Mouse (Mus musculus) liver, adult 2 months (tissue): ENCODE measurements around the gene Golga7b. TPM values are rescaled to one million over a fixed set of nuclear protein-coding genes. Genes with fewer than 3 reads are reported as not detected.

Experiments used
- DNase-seq: peaks from one replicate; pipeline ENCODE4 v3.0.0-alpha.2; 2011; ENCODE audit warnings: low read depth, low spot score; ENCODE audit errors: extremely low read depth
- H3K27ac ChIP-seq: fragments of 200-500 bp; replicated peaks from 2 replicates; pipeline ENCODE4 v1.5.1; 2012; ENCODE audit warnings: low read depth, mild to moderate bottlenecking, control low read depth, inconsistent platforms, low read length; ENCODE audit not compliant: insufficient read depth
- H3K27me3 ChIP-seq: fragments of 200-500 bp; 2 replicates; pipeline ENCODE4 v1.6.1; 2012; ENCODE audit warnings: mild to moderate bottlenecking, moderate library complexity, low read length, inconsistent platforms; ENCODE audit not compliant: control insufficient read depth, insufficient read depth
- H3K36me3 ChIP-seq: fragments of 200-500 bp; 2 replicates; pipeline ENCODE4 v1.6.1; 2012; ENCODE audit warnings: low read length, inconsistent platforms; ENCODE audit not compliant: control insufficient read depth, insufficient read depth
- H3K4me1 ChIP-seq: fragments of 200-500 bp; 2 replicates; pipeline ENCODE4 v1.6.1; 2011; ENCODE audit warnings: low read length; ENCODE audit not compliant: control insufficient read depth, insufficient read depth
- H3K4me3 ChIP-seq: fragments of 200-500 bp; 2 replicates; pipeline ENCODE4 v1.5.1; 2011; ENCODE audit warnings: low read depth, mild to moderate bottlenecking, control low read depth, low read length, moderate library complexity; ENCODE audit not compliant: insufficient read depth
- H3K79me2 ChIP-seq: fragments of 200-500 bp; 2 replicates; pipeline ENCODE4 v1.6.1; 2012; ENCODE audit warnings: inconsistent platforms, mild to moderate bottlenecking, low read length, moderate library complexity; ENCODE audit not compliant: control insufficient read depth, insufficient read depth
- H3K9ac ChIP-seq: fragments of 200-500 bp; 2 replicates; pipeline ENCODE4 v1.6.1; 2012; ENCODE audit warnings: low read depth, mild to moderate bottlenecking, control low read depth, inconsistent platforms, low read length
- CTCF ChIP-seq: fragments of 200-500 bp; IDR thresholded peaks from 2 replicates; pipeline ENCODE4 v1.5.1; 2011; ENCODE audit warnings: low read depth, low read length, control low read depth
- POLR2A ChIP-seq: fragments of 200-500 bp; IDR thresholded peaks from 2 replicates; pipeline ENCODE4 v1.6.1; 2011; ENCODE audit warnings: low read length, control low read depth; ENCODE audit not compliant: insufficient read depth; ENCODE audit errors: extremely low read depth
- WGBS: fragments of 180-500 bp; shearing (Covaris S2); methylation state at CpG from one replicate; pipeline ENCODE4 v1.1.7; 2018; 5-methylcytosine and 5-hydroxymethylcytosine counted together
- polyA plus RNA-seq: library from polyadenylated mRNA; depleted of rRNA; stranded (reverse); fragments of >200 nt; gene quantifications from 2 replicates; pipeline ENCODE4 v1.2.3, GENCODE M21; 2012
- total RNA-seq: library from RNA; depleted of rRNA; stranded (reverse); fragments of >200 nt; gene quantifications from 2 replicates; pipeline ENCODE4 v1.2.3, GENCODE M21; 2014

Golga7b gene
- total and polyA plus RNA-seq, 2 experiments = not detected

DNA sequence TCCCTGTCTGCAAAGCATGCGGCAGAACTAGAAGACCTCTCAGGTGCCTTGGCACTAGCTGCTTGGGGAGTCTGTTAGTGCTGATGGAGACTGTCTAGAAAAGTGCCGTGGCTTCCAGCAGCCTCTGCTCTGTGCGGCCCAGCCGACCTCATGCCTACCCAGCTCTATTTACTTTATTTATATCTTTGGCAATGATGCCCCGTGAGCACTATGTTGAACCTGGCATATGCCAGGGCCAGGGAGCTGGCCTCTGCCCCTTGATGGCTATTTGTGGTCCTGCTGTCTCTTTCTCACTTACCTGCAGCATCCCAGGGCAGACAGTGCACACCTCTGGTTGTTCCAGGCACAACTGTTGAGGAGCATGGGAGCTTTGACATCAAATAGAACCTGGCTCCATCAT, 31.1 kb downstream of the Golga7b start:
- 66% methylated on average over 5 of the region's 5 CpGs for WGBS
- H3K4me3 ChIP-seq = no peak overlapping the region
- no peak overlapping the region for H3K27ac ChIP-seq
- H3K79me2 ChIP-seq = no peaks in the 10 kb centered on the region
- H3K4me1 ChIP-seq = no peaks in the 10 kb centered on the region
- no peak for TF ChIP-seq POLR2A
- no peak for TF ChIP-seq CTCF
- H3K27me3 ChIP-seq = no peaks in the 10 kb centered on the region
- H3K9ac ChIP-seq = no peak overlapping the region
- no peak for DNase-seq
- no peaks in the 10 kb centered on the region for H3K36me3 ChIP-seq

DNA sequence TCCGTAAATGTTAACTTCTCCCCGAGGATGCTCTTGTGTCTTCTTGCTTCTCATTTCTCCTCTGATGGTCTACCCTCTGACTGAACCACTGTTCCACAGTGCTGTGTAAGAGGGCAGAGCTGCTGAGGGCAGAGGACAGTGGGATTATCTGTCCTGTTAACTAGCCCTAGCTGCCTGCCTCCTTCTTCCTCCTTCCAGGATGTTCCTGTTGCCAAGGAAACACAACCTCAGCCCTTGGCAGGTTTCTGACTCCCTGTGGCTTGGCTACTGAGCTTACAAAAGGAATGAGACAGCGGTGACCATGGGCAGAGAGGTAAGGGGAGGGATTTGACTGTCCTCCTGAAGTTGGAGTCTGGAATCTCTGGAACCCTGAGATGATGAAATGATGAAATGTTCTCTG, 32.2 kb downstream of the Golga7b start:
- Histone ChIP-seq H3K4me3 (no peak overlapping the region), H3K79me2 (no peaks in the 10 kb centered on the region), H3K9ac (no peak overlapping the region), H3K36me3 (no peaks in the 10 kb centered on the region), H3K27me3 (no peaks in the 10 kb centered on the region), H3K4me1 (no peaks in the 10 kb centered on the region), H3K27ac (no peak overlapping the region)
- no peak for TF ChIP-seq CTCF
- TF ChIP-seq POLR2A = no peak
- 57% methylated on average over 3 of the region's 3 CpGs for WGBS
- no peak for DNase-seq

DNA sequence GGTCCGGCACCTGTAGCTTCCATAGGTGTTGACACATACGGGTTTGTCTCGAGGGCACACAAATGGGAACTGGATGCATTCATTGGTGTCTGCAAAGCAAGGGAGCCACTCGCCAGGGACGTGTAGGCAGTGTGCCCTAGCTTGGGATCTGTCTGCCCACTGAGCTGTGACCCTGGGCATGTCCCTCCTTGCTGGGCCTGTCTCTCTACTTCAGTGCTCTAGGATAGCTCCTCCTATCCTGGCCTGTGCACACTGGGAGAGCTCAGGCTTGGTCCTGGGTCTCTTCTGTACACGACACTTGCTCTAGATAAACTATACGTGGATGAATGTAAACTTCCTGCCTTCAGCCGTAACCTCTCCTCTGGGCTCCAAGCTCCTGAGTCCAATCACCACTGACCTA, 36.8 kb downstream of the Golga7b start:
- TF ChIP-seq CTCF (no peak), POLR2A (no peak)
- WGBS = 56% methylated on average over 8 of the region's 8 CpGs

DNA sequence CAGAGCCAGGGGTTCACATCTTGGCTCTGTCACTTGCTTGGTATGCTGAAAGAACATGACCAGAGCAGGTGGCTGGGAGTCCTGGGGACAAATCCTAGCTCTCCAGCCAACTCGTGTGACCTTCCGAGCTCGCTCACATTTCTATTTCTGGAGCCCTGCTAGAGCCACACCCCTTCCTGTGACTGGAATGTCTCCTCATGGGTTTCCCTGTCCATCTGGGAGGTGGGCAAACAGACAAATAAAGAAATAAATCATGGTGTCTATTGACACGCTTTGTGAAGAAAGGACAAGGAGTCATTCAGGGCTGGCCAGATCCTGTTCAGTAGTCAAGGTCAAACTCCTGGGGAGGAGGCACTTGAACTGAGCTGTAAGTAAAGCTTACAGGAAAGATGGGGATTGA, 41.0 kb downstream of the Golga7b start:
- no peaks in the 10 kb centered on the region; the same call in 1 of the 2 replicates for H3K27me3 ChIP-seq
- H3K4me1 ChIP-seq = no peaks in the 10 kb centered on the region
- no peaks in the 10 kb centered on the region for H3K36me3 ChIP-seq
- no peak overlapping the region for H3K9ac ChIP-seq
- WGBS = 54% methylated on average over 4 of the region's 4 CpGs
- no peak for DNase-seq
- TF ChIP-seq POLR2A (no peak), CTCF (no peak)
- H3K79me2 ChIP-seq = no peaks in the 10 kb centered on the region
- no peak overlapping the region for H3K4me3 ChIP-seq
- no peak overlapping the region for H3K27ac ChIP-seq

More for the DNA sequence above, 36.8 kb downstream of the Golga7b start:
- Histone ChIP-seq H3K79me2 (no peaks in the 10 kb centered on the region), H3K27ac (no peak overlapping the region), H3K4me1 (no peaks in the 10 kb centered on the region), H3K4me3 (no peak overlapping the region), H3K9ac (no peak overlapping the region), H3K27me3 (no peaks in the 10 kb centered on the region), H3K36me3 (no peaks in the 10 kb centered on the region)
- no peak for DNase-seq

DNA sequence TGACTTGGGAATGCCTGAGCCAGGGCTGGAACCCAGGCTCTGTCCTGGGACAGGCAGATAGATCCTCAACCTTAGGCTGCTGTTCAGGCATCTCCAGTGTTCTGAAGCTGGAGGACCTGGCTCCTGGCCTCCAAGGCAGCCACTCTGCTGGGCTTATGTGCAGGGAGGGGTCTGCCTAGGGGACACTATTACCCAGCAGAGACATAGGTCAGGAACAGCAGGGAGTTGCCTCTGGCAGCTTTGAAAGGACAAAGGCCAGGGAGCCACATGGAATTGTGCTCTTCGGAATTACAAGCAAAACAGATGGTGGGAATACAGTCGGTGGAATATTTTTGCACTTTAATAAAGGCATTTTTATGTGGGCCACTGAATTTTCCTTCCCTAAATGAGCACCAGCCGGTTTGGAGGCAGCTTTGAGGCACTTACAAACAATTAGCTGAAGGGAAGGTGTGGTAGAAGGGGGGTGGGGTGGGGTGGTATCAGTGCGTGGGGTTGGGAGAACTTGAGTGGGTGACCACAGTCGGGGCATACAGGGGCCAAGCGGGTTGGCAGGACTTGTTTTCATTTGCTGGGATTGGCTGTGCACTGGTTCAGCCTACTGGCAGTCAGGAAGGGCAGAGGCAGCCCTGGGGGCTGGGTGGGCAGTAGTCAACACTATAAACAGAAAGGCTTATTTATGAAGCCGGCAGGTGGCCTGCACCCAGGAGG, 43.7 kb downstream of the Golga7b start:
- H3K79me2 ChIP-seq = no peaks in the 10 kb centered on the region
- 36% methylated on average over 7 of the region's 7 CpGs for WGBS
- no peaks in the 10 kb centered on the region for H3K4me1 ChIP-seq
- H3K27me3 ChIP-seq = no peaks in the 10 kb centered on the region; the same call in 1 of the 2 replicates
- TF ChIP-seq CTCF = no peak
- TF ChIP-seq POLR2A = no peak
- no peak for DNase-seq
- H3K4me3 ChIP-seq = no peak overlapping the region
- no peak overlapping the region for H3K27ac ChIP-seq
- H3K9ac ChIP-seq = no peak overlapping the region
- H3K36me3 ChIP-seq = no peaks in the 10 kb centered on the region

DNA sequence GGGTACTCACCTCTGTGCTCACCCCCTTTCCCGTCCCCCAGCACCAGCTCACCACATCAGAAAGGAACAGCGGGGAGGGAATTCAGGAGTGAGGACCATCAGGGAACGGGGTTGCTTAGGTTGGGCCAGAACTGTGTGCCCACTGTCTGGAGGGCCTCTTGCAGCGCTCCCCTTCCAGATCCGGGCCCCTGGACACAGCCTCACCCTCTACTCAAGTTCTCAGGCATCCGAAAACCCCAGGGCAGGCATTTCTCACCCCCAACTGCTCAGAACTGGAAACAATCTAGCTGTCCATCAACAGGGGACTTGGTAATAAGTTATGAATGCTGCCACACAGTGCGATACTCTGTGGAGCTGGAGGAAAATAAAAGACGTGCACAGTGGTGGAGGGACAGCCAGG, 44.7 kb downstream of the Golga7b start:
- H3K9ac ChIP-seq = no peak overlapping the region
- WGBS = 68% methylated on average over 8 of the region's 8 CpGs

More for the DNA sequence above, 44.7 kb downstream of the Golga7b start:
- Histone ChIP-seq H3K27me3 (no peaks in the 10 kb centered on the region; the same call in 1 of the 2 replicates), H3K4me1 (no peaks in the 10 kb centered on the region), H3K4me3 (no peak overlapping the region), H3K27ac (no peak overlapping the region), H3K36me3 (no peaks in the 10 kb centered on the region), H3K79me2 (no peaks in the 10 kb centered on the region)
- DNase-seq = no peak
- TF ChIP-seq CTCF = no peak
- no peak for TF ChIP-seq POLR2A
